Mouse (Mus musculus) neutrophil, adult 5-6 weeks (primary cell): ENCODE data around the gene Tbrg4. TPM values are rescaled to one million over a fixed set of nuclear protein-coding genes. Genes with fewer than 3 reads are reported as not detected.
A peak's percentile ranks its signal among the peaks of the same experiment; 100 is the strongest.
"Not testable (repeated sequence)": the region's sequence is repeated elsewhere in the genome, so short reads cannot be mapped to it uniquely, and the experiment has no call there.

Source experiments
- ATAC-seq: fragments of 151-379, 151-347 bp; 2 replicates; pipeline ENCODE4 v1.8.0; 2017; ENCODE audit warnings: mild to moderate bottlenecking, moderate TSS enrichment; ENCODE audit not compliant: insufficient number of reproducible peaks, poor library complexity, low FRiP score, severe bottlenecking; ENCODE audit errors: extremely low read depth
- total RNA-seq: library from RNA; stranded (forward); fragments of 200-1000 nt; gene quantifications from 2 replicates; pipeline ENCODE4 v1.2.3, GENCODE M21; 2017

The Tbrg4 gene
- total RNA-seq: 22.5 and 27.6 TPM in 2 replicates

GRCm38 (mm10) chr11:6625478-6626387, at the start of gene Tbrg4:
TSS of gene Tbrg4 (minus strand) at chr11:6626067.
- peak; percentile 81 for ATAC-seq

GRCm38 (mm10) chr11:6675402-6675801, 49.5 kb upstream of the Tbrg4 start:
- ATAC-seq: no peak

GRCm38 (mm10) chr11:6674701-6675100, 48.8 kb upstream of the Tbrg4 start:
- ATAC-seq: no peak

- ATAC-seq: no peak
These were observed 45.0 kb upstream of the Tbrg4 start for GRCm38 (mm10) chr11:6670826-6671225.

GRCm38 (mm10) chr11:6670044-6670443, 44.2 kb upstream of the Tbrg4 start:
- ATAC-seq: no peak

GRCm38 (mm10) chr11:6669041-6669440, 43.2 kb upstream of the Tbrg4 start:
- no peak for ATAC-seq

- no peak for ATAC-seq
These were observed 40.8 kb upstream of the Tbrg4 start for GRCm38 (mm10) chr11:6666634-6667033.

- ATAC-seq: no peak
These were observed 35.3 kb upstream of the Tbrg4 start for GRCm38 (mm10) chr11:6661206-6661605.

GRCm38 (mm10) chr11:6658271-6658670, 32.4 kb upstream of the Tbrg4 start, which contains the start of gene Ramp3:
TSS of gene Ramp3 (plus strand) at chr11:6658521.
- no peak for ATAC-seq

- ATAC-seq: peak; percentile 48; the same call in 1 of the 2 replicates
These were observed 29.0 kb upstream of the Tbrg4 start for GRCm38 (mm10) chr11:6654903-6655302.

- ATAC-seq: not testable (repeated sequence)
These were observed 27.1 kb upstream of the Tbrg4 start for GRCm38 (mm10) chr11:6652978-6653377.

GRCm38 (mm10) chr11:6650519-6650918, 24.7 kb upstream of the Tbrg4 start:
- no peak for ATAC-seq

GRCm38 (mm10) chr11:6647831-6648724, 22.2 kb upstream of the Tbrg4 start:
- no peak for ATAC-seq

- no peak for ATAC-seq
These were observed 18.7 kb upstream of the Tbrg4 start for GRCm38 (mm10) chr11:6644566-6644965.

- ATAC-seq: no peak
These were observed 13.2 kb upstream of the Tbrg4 start for GRCm38 (mm10) chr11:6639072-6639471.

GRCm38 (mm10) chr11:6638537-6638936, 12.7 kb upstream of the Tbrg4 start, which contains the start of gene Wap:
TSS of gene Wap (minus strand) at chr11:6638637.
- no peak for ATAC-seq

GRCm38 (mm10) chr11:6636150-6636549, 10.3 kb upstream of the Tbrg4 start:
- ATAC-seq: no peak

- no peak for ATAC-seq
These were observed 3.8 kb upstream of the Tbrg4 start for GRCm38 (mm10) chr11:6629655-6630054.

- peak; percentile 44; the same call in 1 of the 2 replicates for ATAC-seq
These were observed 2.7 kb upstream of the Tbrg4 start for GRCm38 (mm10) chr11:6628568-6628967.
